Comparison of ENCODE assay signal across 26 mouse cellular contexts in the genomic region with DNA sequence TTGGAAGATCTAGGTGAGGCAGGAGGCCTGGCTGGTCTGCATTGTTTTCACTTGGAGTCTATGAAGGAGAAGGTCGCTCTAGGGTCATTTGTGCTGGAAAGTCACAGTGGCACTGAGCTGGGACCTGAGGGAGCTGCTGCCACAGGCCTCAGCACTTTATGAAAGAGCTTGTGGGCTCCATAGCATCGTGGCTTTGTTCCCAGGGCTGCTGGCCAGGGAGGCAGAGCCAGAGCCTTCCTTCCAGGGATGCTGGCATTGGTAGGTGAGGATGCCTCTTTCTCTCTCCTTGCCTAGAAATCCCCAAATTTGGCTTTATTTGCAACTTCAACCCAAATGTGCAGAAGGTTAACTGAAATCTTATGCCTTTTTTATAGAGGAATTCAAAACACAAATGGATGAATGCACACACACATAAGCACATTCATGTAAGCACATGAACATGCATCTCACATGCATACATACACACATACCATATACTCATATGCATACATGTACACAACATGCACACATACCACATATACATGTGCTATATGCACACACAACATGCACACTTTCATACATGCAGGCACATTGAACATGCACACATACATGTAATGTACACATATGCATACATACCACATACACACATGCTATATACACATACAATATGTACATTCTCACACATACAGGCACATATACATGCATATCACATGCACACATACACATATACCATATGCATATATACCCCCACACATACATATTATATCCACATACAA. TPM values are rescaled to one million over a fixed set of nuclear protein-coding genes. Genes with fewer than 3 reads are reported as not detected.
DNase-seq lines count a peak whose midpoint lies in the region; ATAC-seq and TF ChIP-seq lines count a peak whose summit lies in the region.
"Had no signal": no experiment of that assay in that cellular context is flagged by ENCODE, and none has a peak within 500 bp of the region (broad histone marks: within the 10 kb centered on the region; RNA-seq: fewer than 3 reads in every experiment).

No protein-coding gene starts in this region.

- H3K9me3 ChIP-seq in forebrain, postnatal 0 days (ENCODE audit: low read length) = no peaks in the 10 kb centered on the region
- no peaks in the 10 kb centered on the region for H3K9me3 ChIP-seq in forebrain, embryonic 12.5 days
- no peaks in the 10 kb centered on the region for H3K9me3 ChIP-seq in megakaryocyte, embryonic 14.5 days
- H3K9me3 ChIP-seq: embryonic facial prominence, embryonic 12.5 days; hindbrain, embryonic 12.5 days had no signal

- no peak for ATAC-seq in forebrain, postnatal 0 days
- no peak for ATAC-seq in forebrain, embryonic 12.5 days (ENCODE audit: low FRiP score)
- ATAC-seq in megakaryocyte, adult 5-6 weeks (ENCODE audit: poor library complexity, severe bottlenecking) = no peak
- no peak for ATAC-seq in erythroid progenitor cell, adult 5-6 weeks (replicated peaks; ENCODE audit: low FRiP score, poor library complexity, severe bottlenecking)
- ATAC-seq: intestine, embryonic 16.5 days had no signal

- no peak overlapping the region for H3K4me3 ChIP-seq in forebrain, postnatal 0 days (ENCODE audit: low read depth, low read length)
- no peak overlapping the region for H3K4me3 ChIP-seq in forebrain, embryonic 12.5 days (replicated peaks)
- peak overlapping the region; percentile 91 for H3K4me3 ChIP-seq in megakaryocyte, embryonic 14.5 days (replicated peaks)
- H3K4me3 ChIP-seq: embryonic facial prominence, embryonic 12.5 days; hindbrain, embryonic 12.5 days had no signal

- WGBS in forebrain, postnatal 0 days = 47% methylated on average over 2 of the region's 2 CpGs
- 63% methylated on average over 2 of the region's 2 CpGs for WGBS in forebrain, embryonic 12.5 days

- no peaks in the 10 kb centered on the region for H3K36me3 ChIP-seq in forebrain, postnatal 0 days (ENCODE audit: insufficient read depth)
- H3K36me3 ChIP-seq in forebrain, embryonic 12.5 days (replicated peaks) = no peaks in the 10 kb centered on the region
- H3K36me3 ChIP-seq in megakaryocyte, embryonic 14.5 days (replicated peaks; ENCODE audit: low read length) = peaks cover 57% of the 10 kb centered on the region
- H3K36me3 ChIP-seq: embryonic facial prominence, embryonic 12.5 days; hindbrain, embryonic 12.5 days had no signal

- H3K4me2 ChIP-seq in forebrain, postnatal 0 days (ENCODE audit: low read depth) = no peak overlapping the region
- no peak overlapping the region for H3K4me2 ChIP-seq in forebrain, embryonic 12.5 days
- H3K4me2 ChIP-seq: embryonic facial prominence, embryonic 12.5 days; hindbrain, embryonic 12.5 days; midbrain, embryonic 11.5 days had no signal

- 0 out of 2 replicates have a peak, but pooled peaks cover 6% of the 10 kb centered on the region for H3K4me1 ChIP-seq in forebrain, postnatal 0 days (ENCODE audit: insufficient read depth)
- no peaks in the 10 kb centered on the region for H3K4me1 ChIP-seq in forebrain, embryonic 12.5 days
- peaks cover 100% of the 10 kb centered on the region for H3K4me1 ChIP-seq in megakaryocyte, embryonic 14.5 days

- no peak overlapping the region for H3K9ac ChIP-seq in forebrain, postnatal 0 days
- no peak overlapping the region for H3K9ac ChIP-seq in forebrain, embryonic 12.5 days
- H3K9ac ChIP-seq: embryonic facial prominence, embryonic 12.5 days; hindbrain, embryonic 12.5 days had no signal

- no peaks in the 10 kb centered on the region for H3K27me3 ChIP-seq in forebrain, postnatal 0 days (ENCODE audit: insufficient read depth, low read length)
- H3K27me3 ChIP-seq in forebrain, embryonic 12.5 days = no peaks in the 10 kb centered on the region
- H3K27me3 ChIP-seq in megakaryocyte, embryonic 14.5 days (replicated peaks) = no peaks in the 10 kb centered on the region
- H3K27me3 ChIP-seq: embryonic facial prominence, embryonic 12.5 days; hindbrain, embryonic 12.5 days had no signal

- TF ChIP-seq CTCF in forebrain, postnatal 0 days (IDR thresholded peaks at IDR 0.05; ENCODE audit: low read depth) = no peak

- H3K27ac ChIP-seq in forebrain, postnatal 0 days (ENCODE audit: low read depth, low read length) = no peak overlapping the region
- no peak overlapping the region for H3K27ac ChIP-seq in forebrain, embryonic 12.5 days
- H3K27ac ChIP-seq: embryonic facial prominence, embryonic 12.5 days; kidney, postnatal 0 days; stomach, postnatal 0 days had no signal

- peak; percentile 51 for DNase-seq in forebrain, postnatal 0 days
- peak; percentile 78 to 84 for DNase-seq in cerebellum, postnatal 10 days
- DNase-seq in left cerebral cortex, adult 9 months (ENCODE audit: low spot score in 2 of 2) = no peak
- DNase-seq: adrenal gland, postnatal 25 days; gastrocnemius, postnatal 25 days; lung, postnatal 14 days; right cerebral cortex, adult 18-20 months; spleen, adult 18-20 months; thymus, postnatal 14 days had no signal

RNA-seq across cellular contexts. Expression of gene Ptpre, which starts 50.7 kb away (rescaled TPM):
- 9.6 and 10.9 TPM in 2 replicates for total RNA-seq in forebrain, postnatal 0 days (2014; rRNA removed)
- 3.2 and 6.9 TPM in 2 replicates for polyA plus RNA-seq in forebrain, postnatal 0 days (2015; fragmentation: Nextera tagmentation; extraction: Ambion mirVana)
- polyA plus RNA-seq in forebrain, embryonic 12.5 days (2016; fragmentation: Nextera tagmentation; extraction: Ambion mirVana) = 1.1 and 1.3 TPM in 2 replicates
- polyA plus RNA-seq in megakaryocyte, embryonic 14.5 days (2012; ENCODE audit: insufficient read depth, low replicate concordance) = 7.7 and 12.3 TPM in 2 replicates
- total RNA-seq in megakaryocyte, adult 5-6 weeks (2015) = 86.4 and 88.1 TPM in 2 replicates
- total RNA-seq in megakaryocyte, adult 5-6 weeks (2017) = 83.6 and 93.5 TPM in 2 replicates
- total RNA-seq in erythroid progenitor cell, adult 5-6 weeks (2015; ENCODE audit: low replicate concordance) = 10.8 and 13.0 TPM in 2 replicates
- 6.1 and 6.3 TPM in 2 replicates for total RNA-seq in erythroid progenitor cell, adult 5-6 weeks (2017; ENCODE audit: low replicate concordance)

RNA-seq across cellular contexts. Expression of gene Clrn3, which starts 59.5 kb away (rescaled TPM):
- total RNA-seq in forebrain, postnatal 0 days (2014; rRNA removed) = 0.10 TPM in 1 of 2 replicates, not detected in the other
- polyA plus RNA-seq in forebrain, postnatal 0 days (2015; fragmentation: Nextera tagmentation; extraction: Ambion mirVana) = not detected in 2 replicates
- polyA plus RNA-seq in forebrain, embryonic 12.5 days (2016; fragmentation: Nextera tagmentation; extraction: Ambion mirVana) = not detected in 2 replicates
- polyA plus RNA-seq in megakaryocyte, embryonic 14.5 days (2012; ENCODE audit: insufficient read depth, low replicate concordance) = not detected in 2 replicates
- total RNA-seq in megakaryocyte, adult 5-6 weeks (2015) = not detected in 2 replicates
- 0.28 TPM in 1 of 2 replicates, not detected in the other for total RNA-seq in megakaryocyte, adult 5-6 weeks (2017)
- not detected in 2 replicates for total RNA-seq in erythroid progenitor cell, adult 5-6 weeks (2015; ENCODE audit: low replicate concordance)
- not detected in 2 replicates for total RNA-seq in erythroid progenitor cell, adult 5-6 weeks (2017; ENCODE audit: low replicate concordance)
- total RNA-seq: adrenal gland, postnatal 25 days; ES-E14; gastrocnemius, postnatal 25 days; layer of hippocampus, postnatal 10 days; left cerebral cortex, postnatal 14 days; liver, adult 2 months had no signal
- polyA plus RNA-seq: C2C12; embryonic facial prominence, embryonic 12.5 days; frontal cortex, adult 2 months; heart, embryonic 14.5 days; hindbrain, embryonic 12.5 days; midbrain, embryonic 11.5 days had no signal

Comparison
In these comparisons a context has a peak if more than half of its experiments do, and no peak if none do; other contexts are left out.
1. DNase-seq: peak in forebrain, postnatal 0 days (single experiment) and cerebellum, postnatal 10 days (2 of 2); none in left cerebral cortex, adult 9 months (0 of 2).